8 mouse cellular contexts compared by ENCODE assay signal in genomic region chr2:122233759-122234557, GRCm38 (mm10). TPM values are rescaled to one million over a fixed set of nuclear protein-coding genes. Genes with fewer than 3 reads are reported as not detected.
DNase-seq lines count a peak whose midpoint lies in the region; ATAC-seq and TF ChIP-seq lines count a peak whose summit lies in the region.

No protein-coding gene starts in this region.

- peak overlapping the region; percentile 91 for H3K4me3 ChIP-seq in testis, adult 2 months (ENCODE audit: control insufficient read depth, low read depth, low read length)
- peak overlapping the region; percentile 58 for H3K4me3 ChIP-seq in forebrain, embryonic 15.5 days
- peak overlapping the region; percentile 63 for H3K4me3 ChIP-seq in hindbrain, postnatal 0 days (ENCODE audit: low read length)
- peak overlapping the region; percentile 64 for H3K4me3 ChIP-seq in left cerebral cortex, adult 2 months
- H3K4me3 ChIP-seq in macrophage (ENCODE audit: inconsistent target), result peak overlapping the region; percentile 84

- no peak for TF ChIP-seq POLR2A in testis, adult 2 months (IDR thresholded peaks at IDR 0.05; ENCODE audit: control insufficient read depth, low read depth, low read length)

- H3K36me3 ChIP-seq in testis, adult 2 months (ENCODE audit: control insufficient read depth, insufficient read depth, low read length), result peaks cover 1% of the 10 kb centered on the region; the same call in 1 of the 2 replicates
- H3K36me3 ChIP-seq in forebrain, embryonic 15.5 days, result no peaks in the 10 kb centered on the region
- H3K36me3 ChIP-seq in hindbrain, postnatal 0 days (ENCODE audit: insufficient read depth, low read length), result no peaks in the 10 kb centered on the region
- H3K36me3 ChIP-seq in macrophage (ENCODE audit: inconsistent target), result no peaks in the 10 kb centered on the region

- H3K4me1 ChIP-seq in testis, adult 2 months (ENCODE audit: control insufficient read depth, insufficient read depth, low read length), result peaks cover 14% of the 10 kb centered on the region
- H3K4me1 ChIP-seq in forebrain, embryonic 15.5 days, result peaks cover 13% of the 10 kb centered on the region
- H3K4me1 ChIP-seq in hindbrain, postnatal 0 days (ENCODE audit: insufficient read depth, low read length), result 0 out of 2 replicates have a peak, but pooled peaks cover 3% of the 10 kb centered on the region

- peak overlapping the region; percentile 48 for H3K9ac ChIP-seq in forebrain, embryonic 15.5 days (replicated peaks)
- peak overlapping the region; percentile 55 for H3K9ac ChIP-seq in hindbrain, postnatal 0 days (replicated peaks; ENCODE audit: low read length)

- H3K27me3 ChIP-seq in testis, adult 2 months (ENCODE audit: control insufficient read depth, insufficient read depth, low read length), result no peaks in the 10 kb centered on the region
- H3K27me3 ChIP-seq in forebrain, embryonic 15.5 days, result no peaks in the 10 kb centered on the region
- H3K27me3 ChIP-seq in hindbrain, postnatal 0 days (ENCODE audit: insufficient read depth, low read length), result no peaks in the 10 kb centered on the region

- peak; percentile 47 for ATAC-seq in forebrain, embryonic 15.5 days (replicated peaks)
- peak; percentile 64 for ATAC-seq in hindbrain, postnatal 0 days

- peaks cover 21% of the 10 kb centered on the region; the same call in 1 of the 2 replicates for H3K79me2 ChIP-seq in macrophage (ENCODE audit: inconsistent target)

- WGBS in forebrain, embryonic 15.5 days, result 5% methylated on average over 26 of the region's 26 CpGs
- WGBS in hindbrain, postnatal 0 days, result 4% methylated on average over 26 of the region's 26 CpGs
- 25% methylated on average over 22 of the region's 26 CpGs for WGBS in macrophage (ENCODE audit: missing documents)

- peak overlapping the region; percentile 64 for H3K4me2 ChIP-seq in forebrain, embryonic 15.5 days (replicated peaks)
- peak overlapping the region; percentile 84 for H3K4me2 ChIP-seq in hindbrain, postnatal 0 days (ENCODE audit: low read depth, low read length)

- DNase-seq in testis, postnatal 10 days (ENCODE audit: low spot score), result no peak
- DNase-seq in cerebellum, adult 18-20 months, result peak; percentile 48 to 51
- DNase-seq in hindbrain, postnatal 0 days (ENCODE audit: low spot score), result peak; percentile 72
- peak; percentile 14 to 16 for DNase-seq in left cerebral cortex, adult 2 months (ENCODE audit: extremely low spot score in 1 of 2, low spot score in 2 of 2)
- DNase-seq in right cerebral cortex, postnatal 36 days (ENCODE audit: low spot score in 2 of 2), result peak; percentile 19 to 22

- H3K9me3 ChIP-seq in forebrain, embryonic 15.5 days, result no peaks in the 10 kb centered on the region
- H3K9me3 ChIP-seq in hindbrain, postnatal 0 days (ENCODE audit: low read length), result no peaks in the 10 kb centered on the region

- 0 out of 2 replicates have a peak overlapping the region, but pooled peaks have one; percentile 3 for H3K27ac ChIP-seq in testis, adult 2 months (ENCODE audit: control insufficient read depth, insufficient read depth, low read depth, low read length)
- peak overlapping the region; percentile 86 for H3K27ac ChIP-seq in forebrain, embryonic 15.5 days (replicated peaks)
- H3K27ac ChIP-seq in hindbrain, postnatal 0 days, result peak overlapping the region; percentile 43
- peak overlapping the region; percentile 64 for H3K27ac ChIP-seq in left cerebral cortex, adult 2 months
- peak overlapping the region; percentile 50 for H3K27ac ChIP-seq in macrophage

- intact Hi-C loops in left cerebral cortex, adult 2 months (cut with DNase I), result loop anchor here (5.0 kb wide), 1 partner anchor 143 kb away; no protein-coding TSS in a partner anchor

- no peak for TF ChIP-seq CTCF in testis, adult 2 months (IDR thresholded peaks at IDR 0.05; ENCODE audit: control insufficient read depth, insufficient read depth, insufficient replicate concordance, low read depth, low read length)
- TF ChIP-seq CTCF in hindbrain, postnatal 0 days (IDR thresholded peaks at IDR 0.05; ENCODE audit: low read depth), result no peak
- no peak for TF ChIP-seq CTCF in left cerebral cortex, adult 2 months (IDR thresholded peaks at IDR 0.05)

RNA-seq across cellular contexts. Expression of gene Sord, which starts 0.6 kb away (rescaled TPM):
- polyA plus RNA-seq in testis, adult 2 months (2012; rRNA removed), result 740 and 863 TPM in 2 replicates
- polyA plus RNA-seq in forebrain, embryonic 15.5 days (2015; fragmentation: Nextera tagmentation; extraction: Ambion mirVana), result 16.0 and 16.2 TPM in 2 replicates
- total RNA-seq in hindbrain, postnatal 0 days (2014; rRNA removed), result 24.1 and 26.7 TPM in 2 replicates
- polyA plus RNA-seq in hindbrain, postnatal 0 days (2015; fragmentation: Nextera tagmentation; extraction: Ambion mirVana), result 26.8 and 28.2 TPM in 2 replicates
- 10 to 100 TPM; 15.2 to 18.5 TPM for total RNA-seq in left cerebral cortex, adult 2 months (2021)
- 10 to 100 TPM in 11 of 26 experiments, 1 to 10 TPM in 15; 1.6 to 24.9 (median 7.9) TPM for total RNA-seq in macrophage (2018; cell fraction: chromatin; rRNA removed)
- 100 to 1,000 TPM in 11 of 26 experiments, 10 to 100 TPM in 15; 36.2 to 155 (median 70.0) TPM for total RNA-seq in macrophage (2018; cell fraction: cytosol; rRNA removed)
- total RNA-seq in macrophage (2018; cell fraction: nucleus; rRNA removed), result 10 to 100 TPM; 11.4 to 54.3 (median 22.7) TPM
- polyA plus RNA-seq in macrophage (2018), result 37.5 to 135 TPM (median 99.9 TPM) in 3 replicates

RNA-seq across cellular contexts. Expression of gene Terb2, which starts 47.9 kb away (rescaled TPM):
- polyA plus RNA-seq in testis, adult 2 months (2012; rRNA removed), result 1.3 and 1.6 TPM in 2 replicates
- not detected in 2 replicates for polyA plus RNA-seq in forebrain, embryonic 15.5 days (2015; fragmentation: Nextera tagmentation; extraction: Ambion mirVana)
- not detected in 2 replicates for total RNA-seq in hindbrain, postnatal 0 days (2014; rRNA removed)
- not detected in 2 replicates for polyA plus RNA-seq in hindbrain, postnatal 0 days (2015; fragmentation: Nextera tagmentation; extraction: Ambion mirVana)
- not detected for total RNA-seq in left cerebral cortex, adult 2 months (2021)
- total RNA-seq in macrophage (2018; cell fraction: chromatin; rRNA removed), result not detected
- total RNA-seq in macrophage (2018; cell fraction: cytosol; rRNA removed), result not detected
- total RNA-seq in macrophage (2018; cell fraction: nucleus; rRNA removed), result not detected
- polyA plus RNA-seq in macrophage (2018), result not detected in 3 replicates

RNA-seq across cellular contexts. Expression of gene Patl2, which starts 48.0 kb away (rescaled TPM):
- 0.40 and 0.86 TPM in 2 replicates for polyA plus RNA-seq in testis, adult 2 months (2012; rRNA removed)
- not detected in 2 replicates for polyA plus RNA-seq in forebrain, embryonic 15.5 days (2015; fragmentation: Nextera tagmentation; extraction: Ambion mirVana)
- total RNA-seq in hindbrain, postnatal 0 days (2014; rRNA removed), result not detected in 2 replicates
- 0.09 and 0.19 TPM in 2 replicates for polyA plus RNA-seq in hindbrain, postnatal 0 days (2015; fragmentation: Nextera tagmentation; extraction: Ambion mirVana)
- total RNA-seq in left cerebral cortex, adult 2 months (2021), result not detected
- under 1 TPM in 18 of 26 experiments, not detected in 8; 0.28 to 0.65 (median 0.45) TPM for total RNA-seq in macrophage (2018; cell fraction: chromatin; rRNA removed)
- 1 to 10 TPM in 1 of 26 experiments, under 1 TPM in 25; 0.30 to 1.0 (median 0.58) TPM for total RNA-seq in macrophage (2018; cell fraction: cytosol; rRNA removed)
- 1 to 10 TPM in 6 of 26 experiments, under 1 TPM in 18, not detected in 2; 0.17 to 1.6 (median 0.72) TPM for total RNA-seq in macrophage (2018; cell fraction: nucleus; rRNA removed)
- 0.40 to 0.81 TPM in 2 of 3 replicates, not detected in the other for polyA plus RNA-seq in macrophage (2018)

Comparison
In these comparisons a context has a peak if more than half of its experiments do, and no peak if none do; other contexts are left out.
1. H3K27ac ChIP-seq: peak in every context shown above with its lines; median percentile 86 in forebrain, embryonic 15.5 days; 64 in left cerebral cortex, adult 2 months; 50 in macrophage; 43 in hindbrain, postnatal 0 days; 3 in testis, adult 2 months.